Comparison of ENCODE assay signal across 12 mouse cellular contexts in the genomic region with DNA sequence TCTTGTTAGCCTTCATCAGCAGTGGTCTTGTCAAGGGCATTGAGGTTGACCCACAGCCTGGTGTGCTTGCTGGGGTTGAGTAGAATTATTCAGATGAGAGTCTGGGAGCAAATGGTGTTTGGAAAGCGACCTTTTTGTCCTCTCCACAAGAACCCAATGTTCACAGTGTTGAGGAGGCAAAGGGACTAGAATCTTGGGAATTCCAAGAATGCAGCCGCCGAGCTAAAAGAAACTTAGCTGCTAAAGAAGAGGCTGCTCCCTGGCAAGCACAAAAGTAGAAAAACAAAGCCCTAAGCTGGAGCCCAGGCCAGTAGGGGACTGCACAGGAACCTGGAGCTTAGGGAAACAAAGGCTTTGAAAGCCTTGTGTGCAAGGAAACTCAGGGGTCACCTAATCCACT.
DNase-seq lines count a peak whose midpoint lies in the region; ATAC-seq and TF ChIP-seq lines count a peak whose summit lies in the region.
"Had no signal": no experiment of that assay in that cellular context is flagged by ENCODE, and none has a peak within 500 bp of the region (broad histone marks: within the 10 kb centered on the region; RNA-seq: fewer than 3 reads in every experiment).

No protein-coding gene starts in this region.

- TF ChIP-seq POLR2A in kidney, adult 2 months (IDR thresholded peaks at IDR 0.05; ENCODE audit: low read depth, low read length): no peak

- ATAC-seq in heart, embryonic 14.5 days (ENCODE audit: insufficient number of reproducible peaks, insufficient read depth, low FRiP score, low read depth): no peak
- no peak for ATAC-seq in intestine, embryonic 15.5 days

- intact Hi-C loops in heart, postnatal 25 days (cut with DNase I): no loop called here

- peaks cover 6 to 10% of the 10 kb centered on the region in 2 experiments; a peak in 3 of 4 replicates for H3K4me1 ChIP-seq in heart, embryonic 14.5 days (ENCODE audit: control insufficient read depth in 2 of 2, insufficient read depth in 2 of 2, low read length in 2 of 2)
- H3K4me1 ChIP-seq in kidney, adult 2 months (ENCODE audit: control insufficient read depth, insufficient read depth, low read length): no peaks in the 10 kb centered on the region
- H3K4me1 ChIP-seq in intestine, embryonic 15.5 days (replicated peaks): no peaks in the 10 kb centered on the region

- no peak overlapping the region for H3K9ac ChIP-seq in heart, embryonic 14.5 days (ENCODE audit: low read length)
- H3K9ac ChIP-seq in intestine, embryonic 15.5 days: no peak overlapping the region

- H3K4me3 ChIP-seq in heart, embryonic 14.5 days (ENCODE audit: control insufficient read depth in 1 of 2, insufficient read depth in 1 of 2, low read depth in 1 of 2, low read length in 2 of 2): no peak overlapping the region
- no peak overlapping the region for H3K4me3 ChIP-seq in kidney, adult 2 months (ENCODE audit: insufficient read depth, low read depth, low read length)
- H3K4me3 ChIP-seq in intestine, embryonic 15.5 days (replicated peaks): no peak overlapping the region
- H3K4me3 ChIP-seq: megakaryocyte, embryonic 14.5 days had no signal

- no peaks in the 10 kb centered on the region for H3K36me3 ChIP-seq in heart, embryonic 14.5 days (ENCODE audit: control insufficient read depth, insufficient read depth, low read length)
- no peaks in the 10 kb centered on the region for H3K36me3 ChIP-seq in kidney, adult 2 months (ENCODE audit: control insufficient read depth, insufficient read depth, low read length)
- H3K36me3 ChIP-seq in intestine, embryonic 15.5 days: no peaks in the 10 kb centered on the region

- no peaks in the 10 kb centered on the region for H3K9me3 ChIP-seq in heart, embryonic 14.5 days (ENCODE audit: control insufficient read depth, low read length)
- H3K9me3 ChIP-seq in intestine, embryonic 15.5 days: no peaks in the 10 kb centered on the region

- H3K4me2 ChIP-seq in heart, embryonic 14.5 days (ENCODE audit: low read length): no peak overlapping the region
- H3K4me2 ChIP-seq in intestine, embryonic 15.5 days (replicated peaks): no peak overlapping the region

- DNase-seq in heart, postnatal 25 days (ENCODE audit: low spot score): no peak
- DNase-seq in WW6 (ENCODE audit: low read depth, low spot score): peak; percentile 38
- peak; percentile 67 for DNase-seq in kidney, adult 2 months
- peak; percentile 43 for DNase-seq in mesoderm, embryonic 11.5 days (ENCODE audit: low read depth, low spot score)
- DNase-seq in spleen, postnatal 10 days (ENCODE audit: low spot score in 2 of 2): no peak
- DNase-seq in retina, postnatal 1 day: no peak
- DNase-seq: adrenal gland, postnatal 25 days; right cerebral cortex, adult 18-20 months had no signal

- no peaks in the 10 kb centered on the region for H3K27me3 ChIP-seq in heart, embryonic 14.5 days (ENCODE audit: control insufficient read depth, insufficient read depth, low read length)
- H3K27me3 ChIP-seq in kidney, adult 2 months (replicated peaks; ENCODE audit: control insufficient read depth, insufficient read depth, low read length): no peaks in the 10 kb centered on the region
- no peaks in the 10 kb centered on the region for H3K27me3 ChIP-seq in intestine, embryonic 15.5 days (replicated peaks)
- H3K27me3 ChIP-seq: CH12.LX; megakaryocyte, embryonic 14.5 days had no signal

- WGBS in heart, embryonic 14.5 days: 2% methylated on average over 3 of the region's 3 CpGs
- WGBS in kidney, adult 2 months: 20% methylated on average over 3 of the region's 3 CpGs
- 18% methylated on average over 3 of the region's 3 CpGs for WGBS in intestine, embryonic 15.5 days

- no peak for TF ChIP-seq CTCF in kidney, adult 2 months (conservative IDR thresholded peaks at IDR 0.05; ENCODE audit: insufficient read depth, insufficient read length, low read depth, low read length)

- H3K27ac ChIP-seq in heart, embryonic 14.5 days (replicated peaks in 1 of 2; ENCODE audit: control insufficient read depth in 1 of 2, insufficient read depth in 1 of 2, low read depth in 2 of 2, low read length in 2 of 2): peak overlapping the region; percentile 2 to 61; a peak in 3 of 4 replicates
- H3K27ac ChIP-seq in kidney, adult 2 months (ENCODE audit: insufficient read depth, low read depth, low read length): peak overlapping the region; percentile 70; the same call in 1 of the 2 replicates
- H3K27ac ChIP-seq in intestine, embryonic 15.5 days: no peak overlapping the region

Comparison
In these comparisons a context has a peak if more than half of its experiments do, and no peak if none do; other contexts are left out.
1. DNase-seq: peak in WW6 (single experiment), kidney, adult 2 months (single experiment) and mesoderm, embryonic 11.5 days (single experiment); none in heart, postnatal 25 days (single experiment), spleen, postnatal 10 days (0 of 2) and retina, postnatal 1 day (single experiment).